Mouse (Mus musculus) erythroid progenitor cell, adult 5-6 weeks (primary cell): Measurements from ENCODE around the gene Glyat. TPM values are rescaled to one million over a fixed set of nuclear protein-coding genes. Genes with fewer than 3 reads are reported as not detected.

ENCODE experiments used
- ATAC-seq: replicated peaks from 2 replicates; pipeline ENCODE4 v1.8.0; 2016; ENCODE audit warnings: moderate number of reproducible peaks, mild to moderate bottlenecking, moderate TSS enrichment, inconsistent platforms; ENCODE audit not compliant: poor library complexity, low FRiP score, severe bottlenecking
- total RNA-seq, 2 experiments: library from RNA; stranded (forward) in 1 of 2; stranded (reverse) in 1 of 2; fragments of 150-400 nt in 1 of 2; fragments of 186-747, 209-891 nt in 1 of 2; gene quantifications; 2 replicates each; pipeline versions ENCODE4 v1.2.3 to v1.2.4; 2015 to 2017; ENCODE audit warnings: low replicate concordance in 2 of 2

The Glyat gene
- total RNA-seq, 2 experiments from 2014 or later: not detected

DNA sequence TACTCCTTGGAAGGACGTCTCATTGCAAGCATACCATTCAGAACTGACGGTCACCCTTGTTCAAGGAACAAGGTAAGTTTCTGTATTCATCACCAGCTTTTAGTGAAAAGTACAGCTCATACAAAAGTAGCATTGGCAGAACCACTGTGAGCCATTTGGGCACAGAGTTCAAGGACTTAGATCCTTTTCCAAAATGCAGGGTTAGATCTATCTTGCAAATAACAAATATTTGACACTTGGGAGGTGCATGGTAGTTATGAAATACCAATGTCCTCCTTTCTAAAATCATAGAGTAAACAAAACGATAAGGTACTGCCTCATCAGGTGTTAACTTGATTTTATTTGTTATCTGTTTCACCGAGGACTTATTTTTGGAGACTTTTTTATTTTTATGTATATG lies 37.9 kb downstream of the Glyat start:
- no peak for ATAC-seq

DNA sequence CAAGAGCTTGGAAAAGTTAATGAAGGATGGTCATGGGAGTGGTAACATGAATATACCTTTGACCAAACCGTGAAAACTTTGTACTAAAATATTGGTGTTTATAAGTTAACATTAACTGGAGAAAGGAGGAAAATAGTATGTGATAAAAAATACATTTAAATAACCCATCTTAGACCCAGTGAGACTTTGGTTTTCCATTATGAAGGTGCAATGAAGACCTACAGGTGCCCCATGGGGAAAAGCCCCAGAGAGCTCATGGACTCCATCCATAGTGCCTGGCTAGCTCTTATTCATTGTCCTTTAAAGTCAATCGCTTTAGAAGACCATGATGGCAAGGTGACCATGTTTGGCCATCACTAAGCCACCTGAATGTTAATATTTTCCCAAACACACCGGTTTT lies 44.7 kb downstream of the Glyat start, which contains the start of gene Olfr1443:
TSS of gene Olfr1443 (plus strand) at position 301 of the 400 bp plus-strand sequence.
- ATAC-seq: no peak

DNA sequence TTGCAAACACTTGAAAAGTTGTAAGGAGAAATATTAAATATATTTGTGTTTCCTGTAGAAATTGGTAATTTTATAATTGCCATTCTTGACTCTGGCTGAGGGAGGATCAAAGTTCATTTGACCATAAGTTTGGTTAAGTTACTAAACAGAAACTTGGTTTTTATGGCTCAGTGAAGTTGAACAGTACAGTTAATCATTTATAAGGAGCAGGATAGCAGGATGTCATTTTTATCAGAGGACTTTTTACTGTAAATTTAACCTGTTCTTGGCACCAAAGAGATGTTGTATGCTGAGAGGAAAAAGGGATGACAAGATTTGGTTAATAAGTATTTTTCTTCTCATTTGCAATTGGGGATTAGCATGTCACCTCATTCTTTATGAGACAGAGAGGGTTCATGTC lies 51.5 kb downstream of the Glyat start:
- ATAC-seq: no peak

DNA sequence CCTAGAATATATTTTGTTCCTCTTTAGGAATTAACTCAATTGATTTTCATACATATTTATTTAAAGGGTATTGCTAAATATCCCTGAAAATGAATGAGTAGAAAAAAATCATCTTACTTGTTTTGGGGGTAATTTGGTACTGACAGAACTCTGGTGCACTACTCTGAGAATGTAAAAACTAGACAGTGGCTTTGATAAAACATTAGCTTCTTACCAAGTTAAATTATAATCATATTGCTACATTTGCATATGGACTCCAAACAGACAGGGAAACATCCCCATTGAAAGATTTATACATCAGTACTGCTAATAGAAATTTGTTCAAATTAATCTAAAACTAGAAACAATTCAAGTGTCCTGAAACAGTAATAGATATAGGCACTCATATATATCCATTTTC lies 52.1 kb downstream of the Glyat start:
- ATAC-seq: no peak

DNA sequence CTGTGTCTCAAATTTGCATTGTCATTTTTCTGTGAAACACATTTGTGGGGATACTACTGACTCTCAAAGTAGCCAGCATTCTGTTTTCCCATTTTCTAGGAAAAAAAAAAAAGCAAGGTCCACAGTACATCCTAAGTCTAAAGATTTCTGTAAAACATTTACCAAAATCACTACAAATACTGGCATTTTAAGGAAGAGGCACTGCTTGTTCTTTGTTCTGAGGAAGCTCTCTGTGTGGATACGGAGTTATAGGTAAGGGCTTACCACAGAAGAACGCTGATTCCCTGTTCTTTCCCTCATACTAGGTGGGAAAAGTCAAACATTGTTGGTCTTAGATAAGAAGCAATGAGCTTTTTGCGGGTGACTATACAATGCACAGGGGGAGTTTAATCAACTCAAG lies 62.5 kb downstream of the Glyat start, which contains the start of gene Keg1:
TSS of gene Keg1 (plus strand) at position 197 of the 400 bp plus-strand sequence.
- ATAC-seq: no peak

DNA sequence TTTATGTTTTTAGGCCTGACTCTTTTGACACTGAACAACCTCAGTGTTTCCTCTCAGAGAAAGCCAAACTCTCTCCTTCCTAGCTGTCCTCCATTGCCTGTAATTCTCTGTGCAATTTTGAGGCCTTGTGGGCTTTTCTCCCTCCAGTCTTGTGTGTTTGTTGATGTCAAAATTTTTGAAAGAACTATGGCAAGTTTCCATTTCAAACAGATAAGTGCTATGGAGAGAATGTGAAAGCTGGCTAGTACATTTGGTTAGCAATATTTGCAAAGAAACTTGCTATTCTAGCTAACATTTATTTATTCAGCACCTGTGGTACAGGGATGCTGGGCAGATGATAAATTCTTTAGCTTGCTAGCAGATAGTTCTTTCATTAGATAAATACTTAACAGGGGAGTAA lies 63.1 kb downstream of the Glyat start:
- ATAC-seq: no peak

Other genes starting within 250 kb of the Glyat start
- not detected in 2 replicates for gene Olfr1440, start 246.0 kb upstream of the Glyat start, total RNA-seq (2015; ENCODE audit: low replicate concordance)
- not detected in 2 replicates for gene Olfr1440, start 246.0 kb upstream of the Glyat start, total RNA-seq (2017; ENCODE audit: low replicate concordance)
- gene Olfr1441, start 215.9 kb upstream of the Glyat start, total RNA-seq (2015; ENCODE audit: low replicate concordance): not detected in 2 replicates
- gene Olfr1441, start 215.9 kb upstream of the Glyat start, total RNA-seq (2017; ENCODE audit: low replicate concordance): not detected in 2 replicates
- not detected in 2 replicates for gene Pfpl, start 205.4 kb upstream of the Glyat start, total RNA-seq (2015; ENCODE audit: low replicate concordance)
- gene Pfpl, start 205.4 kb upstream of the Glyat start, total RNA-seq (2017; ENCODE audit: low replicate concordance): not detected in 2 replicates
- 61.6 and 71.0 TPM in 2 replicates for gene Mpeg1, start 172.5 kb upstream of the Glyat start, total RNA-seq (2015; ENCODE audit: low replicate concordance)
- gene Mpeg1, start 172.5 kb upstream of the Glyat start, total RNA-seq (2017; ENCODE audit: low replicate concordance): 23.0 and 36.1 TPM in 2 replicates
- 5.8 and 7.1 TPM in 2 replicates for gene Dtx4, start 131.9 kb upstream of the Glyat start, total RNA-seq (2015; ENCODE audit: low replicate concordance)
- gene Dtx4, start 131.9 kb upstream of the Glyat start, total RNA-seq (2017; ENCODE audit: low replicate concordance): 1.2 and 2.6 TPM in 2 replicates
- gene Fam111a, start 87.6 kb upstream of the Glyat start, total RNA-seq (2015; ENCODE audit: low replicate concordance): 154 and 179 TPM in 2 replicates
- gene Fam111a, start 87.6 kb upstream of the Glyat start, total RNA-seq (2017; ENCODE audit: low replicate concordance): 182 and 186 TPM in 2 replicates
- gene Gm4952, start 33.3 kb upstream of the Glyat start, total RNA-seq (2015; ENCODE audit: low replicate concordance): not detected in 2 replicates
- gene Gm4952, start 33.3 kb upstream of the Glyat start, total RNA-seq (2017; ENCODE audit: low replicate concordance): not detected in 2 replicates
- not detected in 2 replicates for gene Olfr1442, start 37.1 kb downstream of the Glyat start, total RNA-seq (2015; ENCODE audit: low replicate concordance)
- 0.23 TPM in 1 of 2 replicates, not detected in the other for gene Olfr1442, start 37.1 kb downstream of the Glyat start, total RNA-seq (2017; ENCODE audit: low replicate concordance)
- not detected in 2 replicates for gene Olfr1443, start 44.8 kb downstream of the Glyat start, total RNA-seq (2015; ENCODE audit: low replicate concordance)
- not detected in 2 replicates for gene Olfr1443, start 44.8 kb downstream of the Glyat start, total RNA-seq (2017; ENCODE audit: low replicate concordance)
- gene Keg1, start 62.5 kb downstream of the Glyat start, total RNA-seq (2015; ENCODE audit: low replicate concordance): not detected in 2 replicates
- not detected in 2 replicates for gene Keg1, start 62.5 kb downstream of the Glyat start, total RNA-seq (2017; ENCODE audit: low replicate concordance)
- gene Cntf, start 132.3 kb downstream of the Glyat start, total RNA-seq (2015; ENCODE audit: low replicate concordance): 6.7 and 20.2 TPM in 2 replicates
- 3.6 and 5.0 TPM in 2 replicates for gene Cntf, start 132.3 kb downstream of the Glyat start, total RNA-seq (2017; ENCODE audit: low replicate concordance)
- gene Zfp91, start 162.8 kb downstream of the Glyat start, total RNA-seq (2015; ENCODE audit: low replicate concordance): 101 and 140 TPM in 2 replicates
- 140 and 154 TPM in 2 replicates for gene Zfp91, start 162.8 kb downstream of the Glyat start, total RNA-seq (2017; ENCODE audit: low replicate concordance)
- gene Lpxn, start 162.9 kb downstream of the Glyat start, total RNA-seq (2015; ENCODE audit: low replicate concordance): 0.84 and 2.9 TPM in 2 replicates
- gene Lpxn, start 162.9 kb downstream of the Glyat start, total RNA-seq (2017; ENCODE audit: low replicate concordance): 1.3 and 3.2 TPM in 2 replicates
- not detected in 2 replicates for gene Gm5244, start 213.4 kb downstream of the Glyat start, total RNA-seq (2015; ENCODE audit: low replicate concordance)
- gene Gm5244, start 213.4 kb downstream of the Glyat start, total RNA-seq (2017; ENCODE audit: low replicate concordance): not detected in 2 replicates
- gene Olfr1444, start 224.0 kb downstream of the Glyat start, total RNA-seq (2015; ENCODE audit: low replicate concordance): not detected in 2 replicates
- not detected in 2 replicates for gene Olfr1444, start 224.0 kb downstream of the Glyat start, total RNA-seq (2017; ENCODE audit: low replicate concordance)